Mouse (Mus musculus) ES-Bruce4 (cell line): Measurements from ENCODE around the gene Lyst. TPM values are rescaled to one million over a fixed set of nuclear protein-coding genes. Genes with fewer than 3 reads are reported as not detected.
"Not testable (repeated sequence)": the region's sequence is repeated elsewhere in the genome, so short reads cannot be mapped to it uniquely, and the experiment has no call there.

ENCODE experiments used
- H3K27ac ChIP-seq: 2 replicates; pipeline ENCODE4 v1.5.1; 2012; ENCODE audit warnings: low read length, inconsistent platforms; ENCODE audit not compliant: insufficient read depth
- H3K27me3 ChIP-seq: 2 replicates; pipeline ENCODE4 v1.6.1; 2012; ENCODE audit warnings: mild to moderate bottlenecking, low read length, inconsistent platforms; ENCODE audit not compliant: control insufficient read depth, poor library complexity, insufficient read depth, severe bottlenecking
- H3K36me3 ChIP-seq: 2 replicates; pipeline ENCODE4 v1.6.1; 2012; ENCODE audit warnings: inconsistent platforms, mild to moderate bottlenecking, low read length, moderate library complexity; ENCODE audit not compliant: control insufficient read depth, poor library complexity, insufficient read depth, severe bottlenecking
- H3K4me1 ChIP-seq: one replicate; pipeline ENCODE4 v1.8.1; 2011; ENCODE audit warnings: low read length; ENCODE audit not compliant: control insufficient read depth, insufficient read depth
- H3K4me3 ChIP-seq: 2 replicates; pipeline ENCODE4 v1.5.1; 2011; ENCODE audit warnings: low read depth, mild to moderate bottlenecking, low read length
- H3K9ac ChIP-seq: 2 replicates; pipeline ENCODE4 v1.6.1; 2012; ENCODE audit warnings: low read depth, mild to moderate bottlenecking, inconsistent platforms; ENCODE audit not compliant: poor library complexity, severe bottlenecking
- H3K9me3 ChIP-seq: replicated peaks from 2 replicates; pipeline ENCODE4 v1.6.1; 2012; ENCODE audit warnings: mild to moderate bottlenecking, low read length, inconsistent platforms; ENCODE audit not compliant: control insufficient read depth, poor library complexity, insufficient read depth, severe bottlenecking
- CTCF ChIP-seq: IDR thresholded peaks from one replicate; pipeline ENCODE4 v1.8.1; 2011; ENCODE audit warnings: low read depth, low read length
- EP300 ChIP-seq: IDR thresholded peaks from 2 replicates; pipeline ENCODE4 v1.6.1; 2011; ENCODE audit warnings: low read depth, low read length; ENCODE audit not compliant: insufficient read depth
- POLR2A ChIP-seq: IDR thresholded peaks from one replicate; pipeline ENCODE4 v1.8.1; 2011; ENCODE audit warnings: low read length; ENCODE audit not compliant: insufficient read depth
- polyA plus RNA-seq: library from polyadenylated mRNA; stranded (reverse); fragments of >200 nt; gene quantifications from 2 replicates; pipeline ENCODE4 v1.2.4, GENCODE M21; 2011; ENCODE audit warnings: low read depth; ENCODE audit not compliant: missing spikeins, insufficient read depth, insufficient read length

Lyst gene
- polyA plus RNA-seq, 1 experiment: 9.8 TPM

GRCm38 (mm10) chr13:13681642-13682041 lies 91.4 kb downstream of the Lyst start:
- TF ChIP-seq POLR2A: no peak
- no peak for TF ChIP-seq EP300
- peak; percentile 18 for TF ChIP-seq CTCF
- Histone ChIP-seq H3K4me1 (peaks cover 2% of the 10 kb centered on the region), H3K9me3 (no peaks in the 10 kb centered on the region), H3K27me3 (no peaks in the 10 kb centered on the region), H3K36me3 (no peaks in the 10 kb centered on the region), H3K4me3 (no peak overlapping the region), H3K27ac (no peak overlapping the region), H3K9ac (no peak overlapping the region)

DNA sequence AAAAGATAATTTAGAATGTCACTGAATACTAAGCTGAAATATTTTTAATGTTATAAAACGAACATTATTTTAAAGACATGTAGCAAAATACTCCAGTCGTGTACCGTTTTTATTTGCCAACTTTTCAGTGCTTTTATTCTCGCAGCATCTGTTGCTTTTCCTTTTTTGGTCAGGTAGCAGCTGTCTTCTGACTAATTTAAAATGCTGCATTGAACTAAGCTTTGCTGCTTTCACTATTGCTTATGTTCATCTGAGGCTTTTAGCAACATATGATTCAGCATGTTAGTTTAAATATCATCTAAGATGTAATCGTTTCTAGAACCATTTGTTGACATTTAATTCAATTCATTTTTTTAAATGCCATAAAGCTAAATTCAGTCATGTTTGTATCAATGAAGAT lies 113.3 kb downstream of the Lyst start:
- H3K27ac ChIP-seq: no peak overlapping the region
- H3K9me3 ChIP-seq: no peaks in the 10 kb centered on the region
- no peaks in the 10 kb centered on the region; the same call in 1 of the 2 replicates for H3K36me3 ChIP-seq
- TF ChIP-seq CTCF: no peak
- no peak for TF ChIP-seq POLR2A
- no peak for TF ChIP-seq EP300
- H3K9ac ChIP-seq: no peak overlapping the region
- H3K4me1 ChIP-seq: no peaks in the 10 kb centered on the region
- no peak overlapping the region for H3K4me3 ChIP-seq
- no peaks in the 10 kb centered on the region for H3K27me3 ChIP-seq

- peak overlapping the region; percentile 45 for H3K4me3 ChIP-seq
- not testable (repeated sequence) for H3K27ac ChIP-seq, H3K9me3 ChIP-seq, H3K27me3 ChIP-seq, H3K36me3 ChIP-seq, H3K4me1 ChIP-seq
- H3K9ac ChIP-seq: peak overlapping the region; percentile 80
These were observed 131.2 kb downstream of the Lyst start for GRCm38 (mm10) chr13:13721435-13721834.

DNA sequence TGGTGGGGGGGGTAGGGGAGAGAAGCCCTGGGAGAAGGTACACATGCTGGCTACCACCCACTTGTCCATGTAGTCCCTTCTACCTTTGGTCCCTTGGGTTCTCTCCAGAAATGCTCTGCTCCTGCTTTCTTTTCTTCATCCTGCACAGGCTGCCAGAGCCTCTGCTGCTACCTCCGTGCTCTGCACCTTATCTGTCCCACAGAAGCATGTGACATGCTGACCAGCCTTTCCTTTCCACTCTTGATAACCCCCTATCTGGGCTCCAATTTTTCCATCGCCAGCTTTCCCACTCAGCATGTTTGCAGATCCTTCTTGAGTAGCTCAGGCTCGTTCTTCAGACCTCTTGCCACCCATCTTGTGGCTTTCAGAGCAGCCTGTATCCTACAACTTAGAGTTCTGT lies 133.1 kb downstream of the Lyst start:
- Histone ChIP-seq H3K9ac (no peak overlapping the region), H3K36me3 (no peaks in the 10 kb centered on the region), H3K27ac (no peak overlapping the region), H3K9me3 (no peaks in the 10 kb centered on the region), H3K4me1 (no peaks in the 10 kb centered on the region), H3K4me3 (no peak overlapping the region), H3K27me3 (no peaks in the 10 kb centered on the region)
- no peak for TF ChIP-seq CTCF
- no peak for TF ChIP-seq EP300
- no peak for TF ChIP-seq POLR2A

DNA sequence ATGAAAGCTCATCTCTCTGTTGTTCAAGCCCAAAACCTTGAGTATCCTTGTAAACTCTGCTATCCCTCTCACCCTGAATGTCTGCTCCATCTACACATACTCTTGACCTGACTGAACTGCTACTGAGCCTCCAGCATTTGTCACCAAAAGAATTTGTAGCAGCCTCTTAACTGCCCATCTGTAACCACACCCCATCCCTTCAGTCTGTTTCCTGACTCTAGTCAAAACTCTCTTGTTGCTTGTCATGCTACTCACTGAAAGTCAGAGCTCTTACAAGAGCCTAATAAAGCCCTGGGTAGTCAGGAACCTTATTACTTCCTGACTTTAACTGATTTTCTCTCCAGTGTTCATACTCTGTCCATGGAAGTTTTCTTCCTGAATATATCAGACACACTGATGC lies 133.6 kb downstream of the Lyst start:
- no peak overlapping the region for H3K9ac ChIP-seq
- H3K27me3 ChIP-seq: no peaks in the 10 kb centered on the region
- H3K4me3 ChIP-seq: no peak overlapping the region
- no peaks in the 10 kb centered on the region for H3K36me3 ChIP-seq
- TF ChIP-seq CTCF (no peak), POLR2A (no peak), EP300 (no peak)
- no peaks in the 10 kb centered on the region for H3K9me3 ChIP-seq
- no peak overlapping the region for H3K27ac ChIP-seq
- no peaks in the 10 kb centered on the region for H3K4me1 ChIP-seq

DNA sequence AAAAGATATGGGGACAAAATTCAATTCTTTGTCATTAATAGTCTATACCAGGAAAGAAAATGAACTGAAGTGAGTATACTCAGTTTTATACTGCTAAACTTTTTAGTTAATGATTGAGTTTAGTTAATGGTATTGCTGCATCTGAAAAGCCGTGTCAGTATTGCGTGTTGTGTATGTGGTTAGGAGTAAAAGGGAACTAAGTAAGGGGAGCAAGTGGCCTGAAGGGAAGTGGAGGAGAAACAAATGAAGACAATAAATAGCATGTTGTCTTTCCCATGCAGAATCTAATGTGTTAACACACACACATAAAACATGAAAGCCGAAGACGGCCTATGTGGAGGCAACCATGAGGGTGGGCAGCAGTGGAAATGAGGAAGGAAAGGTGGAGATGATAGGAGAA lies 149.0 kb downstream of the Lyst start:
- TF ChIP-seq POLR2A (no peak), EP300 (no peak), CTCF (no peak)
- no peak overlapping the region for H3K27ac ChIP-seq
- no peaks in the 10 kb centered on the region for H3K4me1 ChIP-seq
- H3K9ac ChIP-seq: no peak overlapping the region
- no peaks in the 10 kb centered on the region for H3K9me3 ChIP-seq
- no peaks in the 10 kb centered on the region for H3K27me3 ChIP-seq
- no peaks in the 10 kb centered on the region for H3K36me3 ChIP-seq
- H3K4me3 ChIP-seq: no peak overlapping the region

DNA sequence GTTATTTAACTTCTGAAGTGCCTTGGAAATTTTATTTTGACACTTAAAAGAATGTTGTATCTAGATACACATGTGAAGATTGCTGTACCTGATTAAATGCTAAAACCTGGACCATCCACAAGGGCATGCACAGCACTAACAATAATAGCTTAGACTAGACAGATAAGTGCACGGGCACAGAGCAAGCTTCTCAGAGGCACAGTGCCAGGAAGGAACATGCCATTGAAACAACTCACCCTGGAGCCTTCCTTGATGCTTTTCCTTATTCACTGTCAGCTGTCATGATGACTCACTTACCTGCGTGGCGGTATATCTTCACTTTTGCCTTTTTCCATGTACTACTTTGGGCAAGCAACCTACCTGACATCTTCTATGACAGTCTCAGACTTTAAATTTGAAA lies 155.7 kb downstream of the Lyst start:
- Histone ChIP-seq H3K4me1 (no peaks in the 10 kb centered on the region), H3K9me3 (no peaks in the 10 kb centered on the region), H3K36me3 (no peaks in the 10 kb centered on the region), H3K27me3 (no peaks in the 10 kb centered on the region), H3K4me3 (no peak overlapping the region), H3K9ac (no peak overlapping the region), H3K27ac (no peak overlapping the region)
- no peak for TF ChIP-seq CTCF
- no peak for TF ChIP-seq EP300
- no peak for TF ChIP-seq POLR2A
